Mouse (Mus musculus): ENCODE results near the gene Calhm3. TPM values are rescaled to one million over a fixed set of nuclear protein-coding genes. Genes with fewer than 3 reads are reported as not detected.

Calhm3 gene
- total and polyA plus RNA-seq, 3 experiments: 0.16 TPM; not detected in 2

GRCm38 (mm10) chr19:47122802-47123201 is 34.8 kb downstream of the Calhm3 start:
- DNase-seq (ENCODE audit: low spot score): no peak
- ATAC-seq (ENCODE audit: extremely low read depth, insufficient number of reproducible peaks, low FRiP score, poor library complexity, severe bottlenecking): no peak
- no peaks in the 10 kb centered on the region for H3K27me3 ChIP-seq (ENCODE audit: insufficient read depth, low read length)
- no peaks in the 10 kb centered on the region for H3K9me3 ChIP-seq (replicated peaks)
- H3K4me3 ChIP-seq (ENCODE audit: low read depth, low read length): no peak overlapping the region
- TF ChIP-seq TAL1 (conservative IDR thresholded peaks at IDR 0.05; ENCODE audit: low read depth, low read length): no peak
- TF ChIP-seq CTCF (IDR thresholded peaks at IDR 0.05; ENCODE audit: low read depth, low read length): peak; percentile 61
- TF ChIP-seq POLR2AphosphoS5 (IDR thresholded peaks at IDR 0.05; ENCODE audit: insufficient replicate concordance, low read depth, low read length): no peak
- no peak for TF ChIP-seq GATA2 (IDR thresholded peaks at IDR 0.05; ENCODE audit: borderline replicate concordance, low read depth, low read length)
- H3K4me1 ChIP-seq (ENCODE audit: insufficient read depth, low read depth, low read length): peaks cover 5% of the 10 kb centered on the region; the same call in 1 of the 2 replicates
- H3K36me3 ChIP-seq (replicated peaks): peaks cover 97% of the 10 kb centered on the region

GRCm38 (mm10) chr19:47121054-47121453 is 36.5 kb downstream of the Calhm3 start:
- H3K27me3 ChIP-seq (ENCODE audit: insufficient read depth, low read length): no peaks in the 10 kb centered on the region
- DNase-seq (ENCODE audit: low spot score) (peak; percentile 21), ATAC-seq (ENCODE audit: extremely low read depth, insufficient number of reproducible peaks, low FRiP score, poor library complexity, severe bottlenecking) (no peak)
- TF ChIP-seq GATA1 (IDR thresholded peaks at IDR 0.05; ENCODE audit: borderline replicate concordance, low read length): no peak
- TF ChIP-seq CTCF (IDR thresholded peaks at IDR 0.05; ENCODE audit: low read depth, low read length): peak; percentile 67
- TF ChIP-seq POLR2AphosphoS5 (IDR thresholded peaks at IDR 0.05; ENCODE audit: insufficient replicate concordance, low read depth, low read length): no peak
- peaks cover 97% of the 10 kb centered on the region for H3K36me3 ChIP-seq (replicated peaks)
- peaks cover 5% of the 10 kb centered on the region; the same call in 1 of the 2 replicates for H3K4me1 ChIP-seq (ENCODE audit: insufficient read depth, low read depth, low read length)
- H3K9me3 ChIP-seq (replicated peaks): no peaks in the 10 kb centered on the region
- H3K4me3 ChIP-seq (ENCODE audit: low read depth, low read length): no peak overlapping the region

GRCm38 (mm10) chr19:47118634-47119033 is 38.9 kb downstream of the Calhm3 start:
- Histone ChIP-seq H3K36me3 (replicated peaks) (peaks cover 97% of the 10 kb centered on the region), H3K4me3 (ENCODE audit: low read depth, low read length) (no peak overlapping the region), H3K9me3 (replicated peaks) (no peaks in the 10 kb centered on the region)

GRCm38 (mm10) chr19:47104641-47105271 is 52.8 kb downstream of the Calhm3 start:
- Histone ChIP-seq H3K4me1 (ENCODE audit: insufficient read depth, low read depth, low read length) (no peaks in the 10 kb centered on the region; the same call in 1 of the 2 replicates), H3K4me3 (ENCODE audit: low read depth, low read length) (no peak overlapping the region), H3K27me3 (ENCODE audit: insufficient read depth, low read length) (no peaks in the 10 kb centered on the region), H3K36me3 (replicated peaks) (peaks cover 100% of the 10 kb centered on the region), H3K9me3 (replicated peaks) (no peaks in the 10 kb centered on the region)
- ATAC-seq (ENCODE audit: extremely low read depth, insufficient number of reproducible peaks, low FRiP score, poor library complexity, severe bottlenecking) (no peak), DNase-seq (ENCODE audit: low spot score) (no peak)
- TF ChIP-seq TAL1 (conservative IDR thresholded peaks at IDR 0.05; ENCODE audit: low read depth, low read length) (no peak), GATA2 (IDR thresholded peaks at IDR 0.05; ENCODE audit: borderline replicate concordance, low read depth, low read length) (no peak), GATA1 (IDR thresholded peaks at IDR 0.05; ENCODE audit: borderline replicate concordance, low read length) (no peak), POLR2AphosphoS5 (IDR thresholded peaks at IDR 0.05; ENCODE audit: insufficient replicate concordance, low read depth, low read length) (no peak), CTCF (IDR thresholded peaks at IDR 0.05; ENCODE audit: low read depth, low read length) (no peak)

More at GRCm38 (mm10) chr19:47118634-47119033, 38.9 kb downstream of the Calhm3 start:
- DNase-seq (ENCODE audit: low spot score) (no peak), ATAC-seq (ENCODE audit: extremely low read depth, insufficient number of reproducible peaks, low FRiP score, poor library complexity, severe bottlenecking) (no peak)
- TF ChIP-seq GATA2 (IDR thresholded peaks at IDR 0.05; ENCODE audit: borderline replicate concordance, low read depth, low read length) (no peak), CTCF (IDR thresholded peaks at IDR 0.05; ENCODE audit: low read depth, low read length) (no peak), GATA1 (IDR thresholded peaks at IDR 0.05; ENCODE audit: borderline replicate concordance, low read length) (no peak), TAL1 (conservative IDR thresholded peaks at IDR 0.05; ENCODE audit: low read depth, low read length) (no peak), POLR2AphosphoS5 (IDR thresholded peaks at IDR 0.05; ENCODE audit: insufficient replicate concordance, low read depth, low read length) (no peak)
- peaks cover 5% of the 10 kb centered on the region; the same call in 1 of the 2 replicates for H3K4me1 ChIP-seq (ENCODE audit: insufficient read depth, low read depth, low read length)
- no peaks in the 10 kb centered on the region for H3K27me3 ChIP-seq (ENCODE audit: insufficient read depth, low read length)

Other genes starting within 250 kb of the Calhm3 start
- gene Ina, start 143.1 kb downstream of the Calhm3 start, total RNA-seq (2014; fragmentation: Nextera tagmentation): not detected in 2 replicates
- 0.11 and 0.12 TPM in 2 replicates for gene Ina, start 143.1 kb downstream of the Calhm3 start, total RNA-seq (2017)
- not detected in 2 replicates for gene Ina, start 143.1 kb downstream of the Calhm3 start, polyA plus RNA-seq (2012)
- gene Nt5c2, start 142.6 kb downstream of the Calhm3 start, total RNA-seq (2014; fragmentation: Nextera tagmentation): 148 TPM in 2 replicates
- 136 and 158 TPM in 2 replicates for gene Nt5c2, start 142.6 kb downstream of the Calhm3 start, total RNA-seq (2017)
- 7.2 and 17.0 TPM in 2 replicates for gene Nt5c2, start 142.6 kb downstream of the Calhm3 start, polyA plus RNA-seq (2012)
- 22.7 and 25.9 TPM in 2 replicates for gene Pcgf6, start 106.9 kb downstream of the Calhm3 start, total RNA-seq (2014; fragmentation: Nextera tagmentation)
- gene Pcgf6, start 106.9 kb downstream of the Calhm3 start, total RNA-seq (2017): 16.9 and 18.1 TPM in 2 replicates
- 14.7 and 16.6 TPM in 2 replicates for gene Pcgf6, start 106.9 kb downstream of the Calhm3 start, polyA plus RNA-seq (2012)
- 18.1 and 23.0 TPM in 2 replicates for gene Taf5, start 90.0 kb downstream of the Calhm3 start, total RNA-seq (2014; fragmentation: Nextera tagmentation)
- gene Taf5, start 90.0 kb downstream of the Calhm3 start, total RNA-seq (2017): 22.0 and 22.6 TPM in 2 replicates
- 7.4 and 10.1 TPM in 2 replicates for gene Taf5, start 90.0 kb downstream of the Calhm3 start, polyA plus RNA-seq (2012)
- gene Usmg5, start 67.1 kb downstream of the Calhm3 start, total RNA-seq (2014; fragmentation: Nextera tagmentation): 144 and 195 TPM in 2 replicates
- 1,057 and 1,170 TPM in 2 replicates for gene Usmg5, start 67.1 kb downstream of the Calhm3 start, total RNA-seq (2017)
- gene Usmg5, start 67.1 kb downstream of the Calhm3 start, polyA plus RNA-seq (2012): 15.0 and 27.1 TPM in 2 replicates
- 27.2 and 27.5 TPM in 2 replicates for gene Pdcd11, start 67.0 kb downstream of the Calhm3 start, total RNA-seq (2014; fragmentation: Nextera tagmentation)
- 29.3 and 30.9 TPM in 2 replicates for gene Pdcd11, start 67.0 kb downstream of the Calhm3 start, total RNA-seq (2017)
- gene Pdcd11, start 67.0 kb downstream of the Calhm3 start, polyA plus RNA-seq (2012): 32.9 and 37.5 TPM in 2 replicates
- gene Calhm2, start 19.5 kb downstream of the Calhm3 start, total RNA-seq (2014; fragmentation: Nextera tagmentation): not detected in 2 replicates
- 0.17 and 0.44 TPM in 2 replicates for gene Calhm2, start 19.5 kb downstream of the Calhm3 start, total RNA-seq (2017)
- 0.07 and 0.08 TPM in 2 replicates for gene Calhm2, start 19.5 kb downstream of the Calhm3 start, polyA plus RNA-seq (2012)
- gene Calhm1, start 13.5 kb downstream of the Calhm3 start, total RNA-seq (2014; fragmentation: Nextera tagmentation): not detected in 2 replicates
- not detected in 2 replicates for gene Calhm1, start 13.5 kb downstream of the Calhm3 start, total RNA-seq (2017)
- not detected in 2 replicates for gene Calhm1, start 13.5 kb downstream of the Calhm3 start, polyA plus RNA-seq (2012)
- not detected in 2 replicates for gene Neurl1a, start 21.1 kb upstream of the Calhm3 start, total RNA-seq (2014; fragmentation: Nextera tagmentation)
- gene Neurl1a, start 21.1 kb upstream of the Calhm3 start, total RNA-seq (2017): 0.05 and 0.06 TPM in 2 replicates
- gene Neurl1a, start 21.1 kb upstream of the Calhm3 start, polyA plus RNA-seq (2012): not detected in 2 replicates

Measured in G1E (cell line).